Mouse (Mus musculus): Measurements from ENCODE around the gene Cfap20. TPM values are rescaled to one million over a fixed set of nuclear protein-coding genes. Genes with fewer than 3 reads are reported as not detected.

The Cfap20 gene
- total RNA-seq, 1 experiment from 2014 or later, result 40.3 TPM

DNA sequence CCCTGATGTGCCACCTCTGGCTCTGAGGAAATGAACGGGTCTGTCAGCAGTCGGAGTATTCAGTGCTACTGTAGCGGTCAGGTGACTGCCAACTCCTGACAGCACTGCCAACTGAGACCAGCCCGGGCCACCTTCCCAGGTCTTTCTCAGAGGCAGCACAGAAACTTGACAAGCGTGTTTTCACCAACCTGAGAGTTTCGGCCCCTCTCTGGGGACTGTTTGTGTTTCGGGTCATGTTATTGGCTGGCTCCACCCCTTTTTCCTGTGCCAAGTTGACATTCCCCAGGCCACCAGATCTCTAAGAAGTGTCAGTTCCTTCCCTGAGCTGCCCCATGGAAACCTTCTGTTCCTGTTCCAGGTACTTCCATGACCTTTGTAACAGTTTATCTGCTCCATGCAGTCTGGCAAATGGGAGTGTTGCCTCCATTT, 56.8 kb downstream of the Cfap20 start:
- ATAC-seq (ENCODE audit: extremely low read depth, insufficient number of reproducible peaks, low FRiP score, poor library complexity, severe bottlenecking), result 0 out of 2 replicates have a peak, but pooled peaks have one; percentile 4

DNA sequence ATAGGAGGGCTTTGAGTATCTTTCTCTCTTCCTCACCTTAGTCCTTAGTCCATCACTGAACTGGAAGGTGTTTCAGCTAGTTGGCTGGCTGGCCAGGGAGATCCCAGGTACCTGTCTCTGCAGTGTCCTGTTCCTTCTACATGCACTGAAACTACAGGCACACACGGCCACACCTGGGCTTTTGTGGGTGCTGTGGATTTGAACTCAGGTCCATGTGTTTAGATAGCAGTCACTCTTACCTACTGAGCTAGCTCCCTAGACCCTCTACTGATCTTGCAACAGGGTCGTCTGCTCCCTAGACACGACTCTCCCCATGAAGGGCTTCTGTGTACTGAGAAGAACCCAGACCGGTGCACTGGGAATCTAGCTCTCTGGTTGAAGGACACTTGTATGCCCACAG, 57.6 kb downstream of the Cfap20 start:
- ATAC-seq (ENCODE audit: extremely low read depth, insufficient number of reproducible peaks, low FRiP score, poor library complexity, severe bottlenecking), result no peak

DNA sequence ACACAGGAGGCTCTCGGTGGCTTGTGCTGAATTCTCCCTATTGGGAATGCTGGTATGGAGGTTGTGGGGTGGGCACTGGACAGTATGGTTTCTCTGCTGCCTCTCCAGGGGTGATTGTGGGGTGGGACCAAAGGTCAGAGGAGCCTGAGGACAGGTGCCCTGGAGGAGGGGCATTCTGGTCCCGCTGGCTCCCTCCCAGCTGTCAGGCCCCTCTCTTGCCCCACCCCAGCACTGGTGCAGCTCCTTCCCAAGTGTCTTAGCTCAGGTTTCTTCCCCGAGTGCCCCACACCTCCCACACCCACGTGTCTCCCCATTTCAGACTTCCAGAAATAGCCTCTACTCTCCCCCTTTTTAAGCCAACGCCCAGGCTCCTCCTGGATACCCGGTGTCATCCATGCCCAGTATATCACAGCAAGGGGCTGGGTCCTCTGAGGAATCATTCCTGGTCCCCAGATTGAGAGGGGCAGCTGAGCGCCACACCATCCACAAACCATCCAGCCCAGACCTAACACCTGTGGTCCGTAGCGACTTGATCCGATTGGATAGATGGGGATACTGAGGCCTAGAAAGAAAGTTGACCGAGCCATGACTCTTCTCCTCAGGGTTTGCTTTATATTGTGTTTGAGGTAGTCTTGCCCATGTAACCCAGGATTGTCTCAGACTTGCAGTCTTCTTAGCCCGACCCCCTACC, 58.2 kb downstream of the Cfap20 start:
- no peak for ATAC-seq (ENCODE audit: extremely low read depth, insufficient number of reproducible peaks, low FRiP score, poor library complexity, severe bottlenecking)

GRCm38 (mm10) chr8:95375374-95375930, 59.2 kb downstream of the Cfap20 start:
- no peak for ATAC-seq (ENCODE audit: extremely low read depth, insufficient number of reproducible peaks, low FRiP score, poor library complexity, severe bottlenecking)

DNA sequence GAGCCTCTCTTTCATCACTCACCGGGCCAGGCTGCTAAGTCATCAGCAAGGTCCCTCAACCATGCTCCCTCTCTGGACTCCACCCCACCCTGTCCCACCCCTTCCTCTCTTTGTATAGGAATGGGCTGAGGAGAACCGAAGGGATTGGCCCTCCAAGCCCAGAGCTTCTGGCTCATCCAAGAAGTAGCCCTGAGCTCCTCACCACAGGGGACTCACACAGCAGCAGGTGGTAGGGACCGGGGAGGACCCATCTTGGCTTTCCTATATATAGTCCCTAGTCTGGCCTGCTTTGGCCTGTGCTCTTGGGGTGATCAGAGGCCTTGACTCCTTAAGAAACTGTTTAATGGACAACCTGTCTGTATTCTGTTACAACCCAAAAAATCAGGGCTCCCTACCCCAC, 60.2 kb downstream of the Cfap20 start:
- ATAC-seq (ENCODE audit: extremely low read depth, insufficient number of reproducible peaks, low FRiP score, poor library complexity, severe bottlenecking), result no peak

- ATAC-seq (ENCODE audit: extremely low read depth, insufficient number of reproducible peaks, low FRiP score, poor library complexity, severe bottlenecking), result no peak
Observed at GRCm38 (mm10) chr8:95373389-95374002, 61.2 kb downstream of the Cfap20 start.

Other genes with a start within 250 kb of the Cfap20 start
- gene Kifc3, start 232.1 kb downstream of the Cfap20 start, total RNA-seq (2017), result 1.2 and 2.2 TPM in 2 replicates
- gene Cngb1, start 128.3 kb downstream of the Cfap20 start, total RNA-seq (2017), result 0.12 TPM in 1 of 2 replicates, not detected in the other
- not detected in 2 replicates for gene Tepp, start 124.3 kb downstream of the Cfap20 start, total RNA-seq (2017)
- gene Zfp319, start 102.9 kb downstream of the Cfap20 start, total RNA-seq (2017), result 6.9 and 7.6 TPM in 2 replicates
- gene Usb1, start 102.6 kb downstream of the Cfap20 start, total RNA-seq (2017), result 35.5 and 46.4 TPM in 2 replicates
- gene Mmp15, start 82.6 kb downstream of the Cfap20 start, total RNA-seq (2017), result 0.12 and 0.25 TPM in 2 replicates
- 24.4 and 25.7 TPM in 2 replicates for gene Csnk2a2, start 55.2 kb upstream of the Cfap20 start, total RNA-seq (2017)
- gene Ccdc113, start 99.2 kb upstream of the Cfap20 start, total RNA-seq (2017), result not detected in 2 replicates
- not detected in 2 replicates for gene Prss54, start 141.5 kb upstream of the Cfap20 start, total RNA-seq (2017)
- gene Gins3, start 198.6 kb upstream of the Cfap20 start, total RNA-seq (2017), result 5.4 and 9.7 TPM in 2 replicates
- gene Ndrg4, start 242.1 kb upstream of the Cfap20 start, total RNA-seq (2017), result not detected in 2 replicates

All from neutrophil, adult 5-6 weeks (primary cell).